Mouse (Mus musculus): ENCODE data around the gene Daam1.

DNA sequence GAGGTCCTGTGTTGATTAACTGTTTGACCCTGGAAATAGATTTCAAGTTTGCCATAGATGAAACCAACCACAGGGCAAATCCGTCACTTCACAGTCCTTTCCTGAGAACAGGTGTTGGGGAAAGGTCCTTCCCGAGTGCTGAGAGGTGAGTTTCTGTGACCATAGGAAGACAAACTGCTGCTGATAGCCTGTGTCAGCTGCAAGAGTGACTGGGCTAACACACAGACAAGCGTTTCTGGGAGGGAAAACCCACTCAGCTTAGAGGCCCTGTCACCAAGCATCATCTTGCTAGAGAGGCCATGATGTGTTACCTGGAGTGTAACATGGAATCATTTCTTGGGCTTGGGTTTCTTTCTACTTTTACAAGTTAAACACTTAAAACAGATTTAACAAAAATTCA lies 35.1 kb downstream of the Daam1 start:
- TF ChIP-seq CTCF (IDR thresholded peaks at IDR 0.05; ENCODE audit: low read depth, low read length) = no peak
- no peak for TF ChIP-seq POLR2A (IDR thresholded peaks at IDR 0.05; ENCODE audit: extremely low read depth, insufficient read depth, low read length)
